Mouse (Mus musculus): ENCODE measurements around the gene Snx3. TPM values are rescaled to one million over a fixed set of nuclear protein-coding genes. Genes with fewer than 3 reads are reported as not detected.

Snx3 gene
- total and polyA plus RNA-seq, 2 experiments from 2014 or later: 139 to 335 TPM

DNA sequence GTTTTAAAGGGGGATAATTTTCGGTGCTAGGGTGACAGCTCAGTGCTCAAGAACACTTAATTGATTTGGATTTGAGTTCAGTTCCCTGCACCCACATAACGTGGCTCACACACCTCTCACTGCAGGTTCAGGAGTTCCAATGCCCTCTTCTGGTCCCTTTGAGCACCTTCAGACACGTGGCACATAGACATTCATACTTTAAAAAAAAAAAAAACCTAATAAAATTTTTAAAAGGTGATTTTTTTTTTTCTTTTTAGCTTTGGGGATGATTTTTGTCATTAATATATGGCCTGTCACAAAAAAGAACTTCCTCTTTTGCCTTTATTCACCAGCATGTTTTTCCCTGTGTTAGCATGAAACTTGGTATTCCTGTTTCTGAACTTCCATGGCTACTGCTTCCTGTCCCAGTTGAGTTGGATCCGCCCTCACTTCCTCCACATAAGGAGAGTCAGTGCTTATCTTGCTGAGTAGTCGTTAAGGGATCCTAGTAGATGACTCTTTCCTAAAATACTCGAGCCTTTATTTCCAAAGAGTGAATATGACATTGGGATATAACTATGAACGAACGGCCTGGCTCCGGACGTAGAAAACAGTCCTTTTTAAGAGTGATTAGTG, 2.4 kb downstream of the Snx3 start:
- no peak overlapping the region for H3K4me2 ChIP-seq (ENCODE audit: low read depth)
- 0 out of 2 replicates have a peak, but pooled peaks cover 4% of the 10 kb centered on the region for H3K36me3 ChIP-seq (ENCODE audit: insufficient read depth)
- WGBS: 91% methylated on average over 10 of the region's 10 CpGs
- no peaks in the 10 kb centered on the region for H3K4me1 ChIP-seq (ENCODE audit: insufficient read depth)
- no peak overlapping the region for H3K4me3 ChIP-seq (ENCODE audit: low read depth, low read length)
- no peaks in the 10 kb centered on the region for H3K27me3 ChIP-seq (ENCODE audit: insufficient read depth, low read length)
- DNase-seq: no peak
- no peak overlapping the region for H3K27ac ChIP-seq (ENCODE audit: low read depth, low read length)
- TF ChIP-seq CTCF (IDR thresholded peaks at IDR 0.05; ENCODE audit: low read depth): no peak
- no peaks in the 10 kb centered on the region for H3K9me3 ChIP-seq (ENCODE audit: low read length)
- no peak for ATAC-seq
- H3K9ac ChIP-seq: no peak overlapping the region

DNA sequence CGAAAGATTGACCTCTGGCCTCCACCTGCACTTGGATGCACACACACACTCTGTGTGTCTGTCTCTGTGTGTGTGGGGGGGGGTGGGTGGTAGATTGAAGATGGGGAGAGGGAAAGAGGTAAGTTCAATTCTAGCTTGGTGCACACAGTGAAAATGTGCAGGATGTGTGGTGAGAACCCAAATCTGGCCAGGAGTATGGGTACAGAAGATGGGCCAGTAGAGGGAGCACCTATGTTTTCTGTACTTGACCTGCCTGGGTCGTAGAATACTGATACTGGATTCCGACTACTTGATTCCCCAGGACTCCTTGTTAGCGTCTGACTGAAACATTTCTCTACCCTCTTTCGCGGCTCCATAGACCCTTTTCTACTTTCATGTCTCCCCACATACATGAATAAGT, 8.3 kb downstream of the Snx3 start:
- ATAC-seq (no peak), DNase-seq (no peak)
- Histone ChIP-seq H3K36me3 (ENCODE audit: insufficient read depth) (0 out of 2 replicates have a peak, but pooled peaks cover 4% of the 10 kb centered on the region), H3K4me2 (ENCODE audit: low read depth) (no peak overlapping the region), H3K4me3 (ENCODE audit: low read depth, low read length) (no peak overlapping the region), H3K4me1 (ENCODE audit: insufficient read depth) (no peaks in the 10 kb centered on the region), H3K27ac (ENCODE audit: low read depth, low read length) (no peak overlapping the region), H3K9me3 (ENCODE audit: low read length) (no peaks in the 10 kb centered on the region), H3K9ac (no peak overlapping the region), H3K27me3 (ENCODE audit: insufficient read depth, low read length) (no peaks in the 10 kb centered on the region)
- peak; percentile 15; the same call in 1 of the 2 replicates for TF ChIP-seq CTCF (IDR thresholded peaks at IDR 0.05; ENCODE audit: low read depth)
- 84% methylated on average over 6 of the region's 6 CpGs for WGBS

DNA sequence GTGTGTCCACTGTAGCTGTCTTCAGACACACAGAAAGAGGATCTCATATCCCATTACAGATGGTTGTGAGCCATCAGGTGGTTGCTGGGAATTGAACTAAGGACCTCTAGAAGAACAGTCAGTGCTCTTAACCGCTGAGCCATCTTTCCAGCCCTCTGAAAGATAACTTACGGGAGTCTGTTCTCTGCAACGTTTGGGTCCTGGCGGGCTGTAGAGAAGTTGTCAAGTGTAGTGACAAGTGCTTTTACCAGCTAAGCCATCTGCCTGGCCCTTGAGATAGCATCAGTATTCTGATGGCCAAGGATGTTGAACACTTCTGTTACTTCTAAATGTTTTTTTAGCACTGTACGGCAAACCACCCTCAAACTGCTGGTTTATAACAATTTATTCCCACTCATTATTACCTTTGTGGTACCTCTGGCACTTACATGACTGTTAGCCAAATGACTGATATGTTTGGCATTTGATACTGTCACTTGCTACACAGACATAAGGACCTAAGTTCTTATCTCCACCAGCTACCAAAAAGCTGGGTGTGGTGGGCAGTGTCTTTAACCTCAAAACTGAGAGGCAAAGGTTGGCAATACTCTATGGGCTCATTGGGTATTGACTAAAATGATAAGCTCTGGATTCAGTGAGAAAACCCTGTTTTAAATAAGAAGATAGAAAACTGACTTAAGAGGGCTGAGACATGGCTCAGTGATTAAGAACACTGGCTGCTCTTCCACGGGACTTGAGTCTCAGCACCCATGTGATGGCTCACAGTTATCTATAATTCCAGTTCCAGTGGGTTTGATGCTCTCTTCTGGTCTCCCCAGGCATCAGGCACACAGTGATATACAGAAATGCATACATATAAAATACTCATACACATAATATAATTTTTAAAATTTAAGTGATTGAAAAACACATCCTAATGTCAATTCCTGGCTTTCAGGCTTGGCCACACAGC, 9.6 kb downstream of the Snx3 start:
- WGBS: 88% methylated on average over 6 of the region's 6 CpGs
- Histone ChIP-seq H3K36me3 (ENCODE audit: insufficient read depth) (0 out of 2 replicates have a peak, but pooled peaks cover 4% of the 10 kb centered on the region), H3K9me3 (ENCODE audit: low read length) (no peaks in the 10 kb centered on the region), H3K4me3 (ENCODE audit: low read depth, low read length) (no peak overlapping the region), H3K27me3 (ENCODE audit: insufficient read depth, low read length) (no peaks in the 10 kb centered on the region), H3K4me1 (ENCODE audit: insufficient read depth) (no peaks in the 10 kb centered on the region), H3K9ac (no peak overlapping the region), H3K27ac (ENCODE audit: low read depth, low read length) (no peak overlapping the region), H3K4me2 (ENCODE audit: low read depth) (no peak overlapping the region)
- DNase-seq: no peak
- no peak for ATAC-seq
- TF ChIP-seq CTCF (IDR thresholded peaks at IDR 0.05; ENCODE audit: low read depth): no peak

DNA sequence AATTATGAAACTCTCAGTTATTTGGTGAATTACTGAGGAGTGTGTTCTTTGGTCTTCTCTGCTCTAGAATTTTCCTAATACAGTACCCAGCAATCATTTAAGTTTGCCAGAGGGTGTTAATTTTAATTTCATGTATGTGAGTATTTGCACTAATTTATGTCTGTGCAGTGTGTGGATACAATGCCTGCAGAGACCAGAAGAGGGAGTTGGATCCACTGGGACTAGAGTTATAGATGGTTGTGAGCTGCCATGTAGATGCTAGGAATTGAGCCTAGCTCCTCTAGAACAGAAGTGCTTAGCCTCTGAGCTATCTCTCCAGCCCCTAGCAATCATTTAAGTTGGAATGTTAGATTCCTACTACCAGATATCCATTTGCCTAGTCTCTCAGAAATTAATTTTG, 12.3 kb downstream of the Snx3 start:
- ATAC-seq (no peak), DNase-seq (no peak)
- no peak for TF ChIP-seq CTCF (IDR thresholded peaks at IDR 0.05; ENCODE audit: low read depth)
- Histone ChIP-seq H3K27ac (ENCODE audit: low read depth, low read length) (no peak overlapping the region), H3K4me1 (ENCODE audit: insufficient read depth) (no peaks in the 10 kb centered on the region), H3K4me2 (ENCODE audit: low read depth) (no peak overlapping the region), H3K9me3 (ENCODE audit: low read length) (no peaks in the 10 kb centered on the region), H3K27me3 (ENCODE audit: insufficient read depth, low read length) (no peaks in the 10 kb centered on the region), H3K4me3 (ENCODE audit: low read depth, low read length) (no peak overlapping the region), H3K36me3 (ENCODE audit: insufficient read depth) (no peaks in the 10 kb centered on the region; the same call in 1 of the 2 replicates), H3K9ac (no peak overlapping the region)

DNA sequence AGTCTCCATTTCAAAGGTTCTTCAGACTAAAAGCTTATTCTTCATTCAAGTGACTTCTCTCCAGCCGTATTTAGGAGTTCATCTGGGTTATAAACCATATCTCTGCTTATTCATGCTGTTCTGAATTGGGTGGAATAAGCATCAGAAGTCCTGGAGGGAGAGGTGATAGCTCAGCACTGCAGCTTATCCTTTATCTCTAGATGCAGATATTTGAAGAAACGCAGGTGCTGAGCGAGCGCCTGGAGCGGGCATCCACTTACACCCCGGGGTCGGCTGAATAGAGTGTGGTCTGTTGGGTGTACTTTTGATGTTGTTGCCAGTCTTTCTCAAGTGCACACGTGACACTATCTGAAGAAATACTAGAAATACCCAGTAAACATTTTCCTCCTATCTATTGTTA, 16.5 kb downstream of the Snx3 start:
- H3K9ac ChIP-seq: no peak overlapping the region
- DNase-seq (no peak), ATAC-seq (no peak)
- no peak overlapping the region for H3K4me2 ChIP-seq (ENCODE audit: low read depth)
- no peak for TF ChIP-seq CTCF (IDR thresholded peaks at IDR 0.05; ENCODE audit: low read depth)
- no peaks in the 10 kb centered on the region for H3K9me3 ChIP-seq (ENCODE audit: low read length)
- H3K4me1 ChIP-seq (ENCODE audit: insufficient read depth): no peaks in the 10 kb centered on the region
- no peak overlapping the region for H3K27ac ChIP-seq (ENCODE audit: low read depth, low read length)
- H3K4me3 ChIP-seq (ENCODE audit: low read depth, low read length): no peak overlapping the region
- H3K36me3 ChIP-seq (ENCODE audit: insufficient read depth): no peaks in the 10 kb centered on the region; the same call in 1 of the 2 replicates
- WGBS: 85% methylated on average over 8 of the region's 8 CpGs
- H3K27me3 ChIP-seq (ENCODE audit: insufficient read depth, low read length): no peaks in the 10 kb centered on the region

DNA sequence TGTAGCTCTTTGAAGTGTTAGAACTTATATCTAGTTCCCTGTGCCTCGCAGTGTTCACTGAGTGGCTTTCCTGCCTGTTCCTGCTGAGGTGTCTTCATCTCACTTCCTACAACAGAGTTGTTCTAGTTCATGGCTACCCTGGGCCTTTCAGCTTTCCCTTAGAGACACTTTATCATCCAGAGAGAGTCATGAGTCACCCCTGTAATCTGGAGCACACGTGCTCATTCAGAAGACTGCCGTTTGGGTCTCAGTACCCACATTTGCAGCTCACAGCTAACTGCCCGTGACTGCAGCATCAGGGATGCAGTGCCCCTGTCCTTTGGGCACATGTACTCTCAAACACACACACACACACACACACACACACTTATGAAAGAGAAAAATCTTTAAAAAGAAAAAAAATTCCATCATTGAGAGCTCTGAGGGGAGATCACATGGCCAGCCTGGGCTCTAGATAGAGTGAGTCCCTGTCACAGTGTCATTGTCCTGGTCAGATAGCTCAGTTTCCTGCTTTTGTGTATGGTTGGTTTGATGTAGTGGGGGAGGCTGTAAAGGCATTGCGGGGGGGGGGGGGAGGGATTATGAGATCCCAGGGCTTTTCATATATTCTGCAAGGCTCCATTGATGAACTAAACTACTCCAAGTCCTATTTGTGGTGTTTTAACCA, 19.6 kb downstream of the Snx3 start:
- DNase-seq: no peak
- no peaks in the 10 kb centered on the region for H3K9me3 ChIP-seq (ENCODE audit: low read length)
- no peak overlapping the region for H3K4me2 ChIP-seq (ENCODE audit: low read depth)
- no peak for ATAC-seq
- H3K9ac ChIP-seq: no peak overlapping the region
- no peak overlapping the region for H3K4me3 ChIP-seq (ENCODE audit: low read depth, low read length)
- 0 out of 2 replicates have a peak, but pooled peaks cover 2% of the 10 kb centered on the region for H3K4me1 ChIP-seq (ENCODE audit: insufficient read depth)
- no peak overlapping the region for H3K27ac ChIP-seq (ENCODE audit: low read depth, low read length)
- TF ChIP-seq CTCF (IDR thresholded peaks at IDR 0.05; ENCODE audit: low read depth): no peak
- no peaks in the 10 kb centered on the region for H3K27me3 ChIP-seq (ENCODE audit: insufficient read depth, low read length)
- H3K36me3 ChIP-seq (ENCODE audit: insufficient read depth): no peaks in the 10 kb centered on the region; the same call in 1 of the 2 replicates
- 59% methylated on average over 5 of the region's 5 CpGs for WGBS

Data from forebrain, postnatal 0 days (tissue).